Mouse (Mus musculus) liver, postnatal 0 days (tissue): ENCODE results near the gene Bricd5.

Experiments
- CTCF ChIP-seq: sonication (generic); IDR thresholded peaks from 2 replicates; pipeline ENCODE4 v1.5.1; 2016; ENCODE audit warnings: antibody characterized with exemption, low read depth
- EP300 ChIP-seq: IDR thresholded peaks from 2 replicates; pipeline ENCODE4 v1.6.1; 2016; ENCODE audit warnings: antibody characterized with exemption, low read depth, mild to moderate bottlenecking

GRCm38 (mm10) chr17:24477985-24478600 lies 4.4 kb downstream of the Bricd5 start:
- TF ChIP-seq EP300, result no peak
- TF ChIP-seq CTCF, result no peak
